Mouse (Mus musculus): Measurements from ENCODE around the gene Rph3al. TPM values are rescaled to one million over a fixed set of nuclear protein-coding genes. Genes with fewer than 3 reads are reported as not detected.

Rph3al gene
- total RNA-seq (2014; fragmentation: Nextera tagmentation), result not detected in 2 replicates
- total RNA-seq (2017), result not detected in 2 replicates
- 0.08 TPM in 1 of 2 replicates, not detected in the other for polyA plus RNA-seq (2012)

- no peaks in the 10 kb centered on the region for H3K4me1 ChIP-seq (ENCODE audit: insufficient read depth, low read depth, low read length)
- TF ChIP-seq GATA1 (IDR thresholded peaks at IDR 0.05; ENCODE audit: borderline replicate concordance, low read length), result no peak
- no peak for TF ChIP-seq TAL1 (conservative IDR thresholded peaks at IDR 0.05; ENCODE audit: low read depth, low read length)
- TF ChIP-seq CTCF (IDR thresholded peaks at IDR 0.05; ENCODE audit: low read depth, low read length), result no peak
- TF ChIP-seq GATA2 (IDR thresholded peaks at IDR 0.05; ENCODE audit: borderline replicate concordance, low read depth, low read length), result no peak
- no peak for TF ChIP-seq POLR2AphosphoS5 (IDR thresholded peaks at IDR 0.05; ENCODE audit: insufficient replicate concordance, low read depth, low read length)
- no peak for DNase-seq (ENCODE audit: low spot score)
Observed at GRCm38 (mm10) chr11:75938379-75938906, at the start of gene Rph3al. Rph3al (minus strand) TSS chr11:75938429.

GRCm38 (mm10) chr11:75985948-75986347 lies 47.7 kb upstream of the Rph3al start:
- Histone ChIP-seq H3K36me3 (replicated peaks) (no peaks in the 10 kb centered on the region), H3K4me1 (ENCODE audit: insufficient read depth, low read depth, low read length) (no peaks in the 10 kb centered on the region)

More at GRCm38 (mm10) chr11:75938379-75938906, at the start of gene Rph3al:
- no peaks in the 10 kb centered on the region; the same call in 1 of the 2 replicates for H3K9me3 ChIP-seq (replicated peaks)
- H3K27me3 ChIP-seq (ENCODE audit: insufficient read depth, low read length), result peaks cover 35% of the 10 kb centered on the region
- no peak for ATAC-seq (ENCODE audit: extremely low read depth, insufficient number of reproducible peaks, low FRiP score, poor library complexity, severe bottlenecking)
- no peaks in the 10 kb centered on the region for H3K36me3 ChIP-seq (replicated peaks)
- no peak within 1 kb of the TSS for H3K4me3 ChIP-seq (ENCODE audit: low read depth, low read length)

GRCm38 (mm10) chr11:75984581-75984980 lies 46.4 kb upstream of the Rph3al start:
- H3K4me3 ChIP-seq (ENCODE audit: low read depth, low read length), result no peak overlapping the region
- ATAC-seq (ENCODE audit: extremely low read depth, insufficient number of reproducible peaks, low FRiP score, poor library complexity, severe bottlenecking) (no peak), DNase-seq (ENCODE audit: low spot score) (no peak)
- peaks cover 23% of the 10 kb centered on the region for H3K27me3 ChIP-seq (ENCODE audit: insufficient read depth, low read length)
- no peaks in the 10 kb centered on the region for H3K36me3 ChIP-seq (replicated peaks)
- H3K4me1 ChIP-seq (ENCODE audit: insufficient read depth, low read depth, low read length), result no peaks in the 10 kb centered on the region
- H3K9me3 ChIP-seq (replicated peaks), result no peaks in the 10 kb centered on the region
- no peak for TF ChIP-seq TAL1 (conservative IDR thresholded peaks at IDR 0.05; ENCODE audit: low read depth, low read length)
- TF ChIP-seq GATA1 (IDR thresholded peaks at IDR 0.05; ENCODE audit: borderline replicate concordance, low read length), result no peak
- TF ChIP-seq CTCF (IDR thresholded peaks at IDR 0.05; ENCODE audit: low read depth, low read length), result no peak
- TF ChIP-seq POLR2AphosphoS5 (IDR thresholded peaks at IDR 0.05; ENCODE audit: insufficient replicate concordance, low read depth, low read length), result no peak
- no peak for TF ChIP-seq GATA2 (IDR thresholded peaks at IDR 0.05; ENCODE audit: borderline replicate concordance, low read depth, low read length)

More at GRCm38 (mm10) chr11:75985948-75986347, 47.7 kb upstream of the Rph3al start:
- Histone ChIP-seq H3K27me3 (ENCODE audit: insufficient read depth, low read length) (peaks cover 11% of the 10 kb centered on the region), H3K4me3 (ENCODE audit: low read depth, low read length) (no peak overlapping the region), H3K9me3 (replicated peaks) (no peaks in the 10 kb centered on the region)
- ATAC-seq (ENCODE audit: extremely low read depth, insufficient number of reproducible peaks, low FRiP score, poor library complexity, severe bottlenecking), result no peak
- no peak for DNase-seq (ENCODE audit: low spot score)
- TF ChIP-seq POLR2AphosphoS5 (IDR thresholded peaks at IDR 0.05; ENCODE audit: insufficient replicate concordance, low read depth, low read length) (no peak), GATA1 (IDR thresholded peaks at IDR 0.05; ENCODE audit: borderline replicate concordance, low read length) (no peak), GATA2 (IDR thresholded peaks at IDR 0.05; ENCODE audit: borderline replicate concordance, low read depth, low read length) (no peak), TAL1 (conservative IDR thresholded peaks at IDR 0.05; ENCODE audit: low read depth, low read length) (no peak), CTCF (IDR thresholded peaks at IDR 0.05; ENCODE audit: low read depth, low read length) (no peak)

- Histone ChIP-seq H3K9me3 (replicated peaks) (no peaks in the 10 kb centered on the region), H3K4me1 (ENCODE audit: insufficient read depth, low read depth, low read length) (no peaks in the 10 kb centered on the region), H3K36me3 (replicated peaks) (no peaks in the 10 kb centered on the region), H3K27me3 (ENCODE audit: insufficient read depth, low read length) (peaks cover 25% of the 10 kb centered on the region), H3K4me3 (ENCODE audit: low read depth, low read length) (no peak overlapping the region)
- ATAC-seq (ENCODE audit: extremely low read depth, insufficient number of reproducible peaks, low FRiP score, poor library complexity, severe bottlenecking) (no peak), DNase-seq (ENCODE audit: low spot score) (no peak)
- 0 out of 2 replicates have a peak, but pooled peaks have one; percentile 9 for TF ChIP-seq CTCF (IDR thresholded peaks at IDR 0.05; ENCODE audit: low read depth, low read length)
- no peak for TF ChIP-seq GATA1 (IDR thresholded peaks at IDR 0.05; ENCODE audit: borderline replicate concordance, low read length)
Observed at GRCm38 (mm10) chr11:75983194-75983593, 45.0 kb upstream of the Rph3al start.

DNA sequence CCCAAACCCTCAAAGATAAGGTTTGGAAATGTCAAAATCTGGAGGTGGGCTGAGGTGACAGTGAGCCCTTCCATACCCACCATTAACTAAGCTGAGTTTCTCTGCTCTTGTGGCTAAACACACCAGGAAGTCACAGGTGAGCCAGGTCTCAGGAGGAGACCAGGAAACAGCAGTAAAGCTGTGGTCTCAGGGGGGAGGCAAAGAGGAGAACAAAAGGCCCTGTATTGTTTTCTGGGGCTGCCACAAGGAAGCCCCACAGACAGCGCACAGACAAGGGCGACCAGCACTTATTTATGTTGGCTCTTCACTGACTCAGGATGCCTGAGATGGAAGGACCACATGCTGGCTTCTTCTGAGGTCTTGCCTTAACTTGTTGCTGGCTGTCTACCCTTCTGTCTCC lies 42.2 kb upstream of the Rph3al start:
- Histone ChIP-seq H3K9me3 (replicated peaks) (no peaks in the 10 kb centered on the region), H3K4me1 (ENCODE audit: insufficient read depth, low read depth, low read length) (no peaks in the 10 kb centered on the region), H3K4me3 (ENCODE audit: low read depth, low read length) (no peak overlapping the region), H3K36me3 (replicated peaks) (no peaks in the 10 kb centered on the region), H3K27me3 (ENCODE audit: insufficient read depth, low read length) (peaks cover 25% of the 10 kb centered on the region)
- TF ChIP-seq GATA1 (IDR thresholded peaks at IDR 0.05; ENCODE audit: borderline replicate concordance, low read length) (no peak), GATA2 (IDR thresholded peaks at IDR 0.05; ENCODE audit: borderline replicate concordance, low read depth, low read length) (no peak), TAL1 (conservative IDR thresholded peaks at IDR 0.05; ENCODE audit: low read depth, low read length) (no peak), CTCF (IDR thresholded peaks at IDR 0.05; ENCODE audit: low read depth, low read length) (no peak), POLR2AphosphoS5 (IDR thresholded peaks at IDR 0.05; ENCODE audit: insufficient replicate concordance, low read depth, low read length) (no peak)
- no peak for DNase-seq (ENCODE audit: low spot score)
- no peak for ATAC-seq (ENCODE audit: extremely low read depth, insufficient number of reproducible peaks, low FRiP score, poor library complexity, severe bottlenecking)

GRCm38 (mm10) chr11:75978051-75978450 lies 39.8 kb upstream of the Rph3al start:
- DNase-seq (ENCODE audit: low spot score) (no peak), ATAC-seq (ENCODE audit: extremely low read depth, insufficient number of reproducible peaks, low FRiP score, poor library complexity, severe bottlenecking) (no peak)
- Histone ChIP-seq H3K9me3 (replicated peaks) (no peaks in the 10 kb centered on the region; the same call in 1 of the 2 replicates), H3K4me1 (ENCODE audit: insufficient read depth, low read depth, low read length) (no peaks in the 10 kb centered on the region), H3K36me3 (replicated peaks) (no peaks in the 10 kb centered on the region), H3K4me3 (ENCODE audit: low read depth, low read length) (no peak overlapping the region), H3K27me3 (ENCODE audit: insufficient read depth, low read length) (peaks cover 28% of the 10 kb centered on the region)
- no peak for TF ChIP-seq POLR2AphosphoS5 (IDR thresholded peaks at IDR 0.05; ENCODE audit: insufficient replicate concordance, low read depth, low read length)
- no peak for TF ChIP-seq GATA1 (IDR thresholded peaks at IDR 0.05; ENCODE audit: borderline replicate concordance, low read length)
- TF ChIP-seq CTCF (IDR thresholded peaks at IDR 0.05; ENCODE audit: low read depth, low read length), result no peak
- no peak for TF ChIP-seq TAL1 (conservative IDR thresholded peaks at IDR 0.05; ENCODE audit: low read depth, low read length)
- TF ChIP-seq GATA2 (IDR thresholded peaks at IDR 0.05; ENCODE audit: borderline replicate concordance, low read depth, low read length), result no peak
